Mouse (Mus musculus) embryo, embryonic 10.5 days (tissue): ENCODE measurements around the gene Cradd.
A peak's percentile ranks its signal among the peaks of the same experiment; 100 is the strongest.

ENCODE experiments used
- DNase-seq: peaks from one replicate; pipeline ENCODE4 v3.0.0-alpha.2; 2015; ENCODE audit warnings: low spot score

The Cradd gene

GRCm38 (mm10) chr10:95154675-95155074 is 169.3 kb downstream of the Cradd start:
- DNase-seq = no peak

- no peak for DNase-seq
Measured at GRCm38 (mm10) chr10:95153224-95153623, 170.7 kb downstream of the Cradd start.

GRCm38 (mm10) chr10:95152503-95152989 is 171.4 kb downstream of the Cradd start:
- DNase-seq = no peak

- no peak for DNase-seq
Measured at GRCm38 (mm10) chr10:95151012-95151768, 172.7 kb downstream of the Cradd start.

- no peak for DNase-seq
Measured at GRCm38 (mm10) chr10:95149666-95150065, 174.3 kb downstream of the Cradd start.

- no peak for DNase-seq
Measured at GRCm38 (mm10) chr10:95148641-95149040, 175.3 kb downstream of the Cradd start.

- DNase-seq = no peak
Measured at GRCm38 (mm10) chr10:95147136-95147901, 176.6 kb downstream of the Cradd start.

GRCm38 (mm10) chr10:95146491-95146890 is 177.4 kb downstream of the Cradd start:
- no peak for DNase-seq

GRCm38 (mm10) chr10:95145204-95145926 is 178.6 kb downstream of the Cradd start:
- peak; percentile 40 for DNase-seq

- no peak for DNase-seq
Measured at GRCm38 (mm10) chr10:95144414-95145130, 179.4 kb downstream of the Cradd start.

GRCm38 (mm10) chr10:95143446-95144114 is 180.4 kb downstream of the Cradd start:
- peak; percentile 46 for DNase-seq

- DNase-seq = peak; percentile 40
Measured at GRCm38 (mm10) chr10:95142844-95143435, 181.0 kb downstream of the Cradd start.

GRCm38 (mm10) chr10:95141075-95141474 is 182.9 kb downstream of the Cradd start:
- DNase-seq = no peak

GRCm38 (mm10) chr10:95140191-95140590 is 183.7 kb downstream of the Cradd start:
- no peak for DNase-seq

- no peak for DNase-seq
Measured at GRCm38 (mm10) chr10:95139645-95140044, 184.3 kb downstream of the Cradd start.

GRCm38 (mm10) chr10:95133057-95133456 is 190.9 kb downstream of the Cradd start:
- DNase-seq = no peak
